Mouse (Mus musculus) spleen, adult 18-20 months (tissue): Measurements from ENCODE around the gene Chchd1.
A peak's percentile ranks its signal among the peaks of the same experiment; 100 is the strongest.
"Not testable (repeated sequence)": the region's sequence is repeated elsewhere in the genome, so short reads cannot be mapped to it uniquely, and the experiment has no call there.

ENCODE experiments used
- DNase-seq, 2 experiments: peaks; one replicate each; pipeline ENCODE4 v3.0.0; 2022; ENCODE audit warnings: mixed read lengths in 2 of 2

The Chchd1 gene

DNA sequence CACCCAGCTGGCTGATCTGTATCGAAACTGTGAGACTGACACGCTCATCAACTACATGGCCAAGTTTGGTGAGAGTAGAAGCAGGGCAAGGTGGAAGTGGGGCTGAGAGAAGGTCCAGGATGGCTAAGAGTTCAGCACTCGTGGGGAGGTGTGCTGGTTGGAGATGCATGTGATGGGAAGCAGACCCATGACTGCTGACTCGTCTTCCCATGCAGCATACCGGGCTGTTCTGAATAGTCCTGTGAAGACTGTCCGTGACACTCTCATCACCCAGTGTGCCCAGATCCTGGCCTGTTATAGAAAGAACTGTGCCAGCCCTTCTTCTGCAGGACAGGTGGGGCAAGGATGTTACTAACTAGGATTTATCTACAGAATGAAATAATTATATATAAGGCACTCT is 11.0 kb upstream of the Chchd1 start:
- no peak for DNase-seq

DNA sequence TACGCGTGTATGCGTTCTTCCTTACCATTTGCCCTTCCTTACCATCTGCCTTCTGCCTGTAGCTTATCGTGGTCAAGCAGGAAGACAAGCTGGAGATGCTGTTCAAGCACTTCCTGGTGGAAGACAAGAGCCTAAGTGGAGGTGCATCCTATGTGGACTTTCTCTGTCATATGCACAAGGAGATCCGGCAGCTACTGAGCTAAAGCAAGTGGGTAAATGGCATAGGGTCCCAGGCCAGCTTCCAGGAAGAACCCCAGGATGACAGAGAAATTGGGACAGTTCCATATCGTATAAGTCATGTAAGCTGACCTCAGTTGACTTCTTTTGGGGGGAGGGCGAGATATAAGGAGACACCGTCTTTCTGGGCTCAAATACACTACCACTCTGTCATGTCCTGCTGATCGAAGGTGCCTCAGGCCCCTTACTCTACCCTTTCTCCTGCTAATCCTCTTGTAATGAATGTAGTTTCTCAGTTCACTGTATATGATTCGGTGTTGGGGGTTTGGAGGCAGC is 9.2 kb upstream of the Chchd1 start:
- DNase-seq = no peak

DNA sequence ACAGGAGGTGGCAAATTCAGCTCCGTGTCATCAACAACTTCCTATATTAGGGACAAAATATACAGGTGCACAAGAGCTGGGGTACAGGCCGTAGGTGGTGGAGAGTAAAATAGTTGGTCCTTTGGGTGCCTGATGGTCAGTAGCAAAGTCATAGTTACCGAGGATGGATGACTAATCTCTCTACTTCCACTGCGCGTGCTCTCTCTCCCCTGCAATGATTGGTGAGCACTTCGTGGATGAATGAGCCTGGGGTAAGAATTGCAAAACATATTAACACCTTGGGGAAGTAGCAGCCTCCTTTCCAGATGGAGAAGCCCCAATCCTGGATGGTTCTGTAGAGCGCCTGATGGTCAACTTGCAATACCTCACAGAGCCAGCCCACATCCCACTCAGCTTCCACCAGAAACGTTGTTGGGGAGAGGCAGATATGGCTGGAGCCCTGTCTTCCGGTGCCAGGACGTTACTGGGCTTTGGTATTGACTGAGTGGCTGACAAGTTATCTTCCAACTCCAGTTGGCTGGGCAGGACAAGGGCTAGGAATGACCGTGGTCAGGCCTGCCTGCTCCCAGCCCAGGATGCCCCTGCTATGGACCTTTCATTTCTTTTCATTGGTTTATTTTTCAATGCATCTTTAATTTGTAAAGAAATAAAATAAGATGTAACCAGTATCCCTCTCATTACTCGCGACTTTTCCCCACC is 8.5 kb upstream of the Chchd1 start:
- DNase-seq = no peak

DNA sequence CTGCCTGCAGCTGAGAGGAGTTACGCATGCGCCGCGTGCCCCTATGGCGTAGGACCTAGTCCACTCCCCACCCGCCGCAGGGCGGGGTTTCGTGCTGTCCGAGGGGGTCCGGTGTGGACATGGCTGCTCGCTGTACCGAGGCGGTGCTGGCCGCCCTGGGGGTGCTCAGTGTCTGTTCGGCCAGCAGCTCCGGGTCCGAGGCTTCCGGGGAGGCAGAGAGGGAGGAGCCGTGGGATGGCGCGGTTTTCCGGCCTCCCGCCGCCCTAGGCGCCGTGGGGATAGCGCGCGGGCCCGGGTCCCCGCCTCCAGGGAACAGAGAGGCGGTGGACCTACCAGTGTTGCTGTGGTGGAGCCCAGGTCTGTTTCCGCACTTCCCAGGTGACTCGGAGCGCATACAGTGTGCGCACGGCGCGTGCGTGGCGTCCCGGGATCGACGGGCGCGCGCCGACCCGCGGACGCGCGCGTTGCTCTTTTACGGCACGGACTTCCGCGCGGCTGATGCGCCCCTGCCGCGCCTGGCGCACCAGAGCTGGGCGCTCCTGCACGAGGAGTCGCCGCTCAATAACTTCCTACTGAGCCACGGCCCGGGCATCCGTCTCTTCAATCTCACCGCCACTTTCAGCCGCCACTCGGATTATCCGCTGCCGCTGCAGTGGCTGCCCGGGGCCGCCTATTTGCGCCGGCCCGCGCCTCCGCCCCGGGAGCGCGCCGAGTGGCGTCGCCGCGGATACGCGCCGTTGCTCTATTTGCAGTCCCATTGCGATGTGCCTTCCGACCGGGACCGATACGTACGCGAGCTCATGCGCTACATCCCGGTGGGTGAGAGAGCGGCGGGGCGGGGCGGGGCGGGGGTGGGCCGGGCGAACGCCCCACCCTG is 7.7 kb upstream of the Chchd1 start, which contains the start of gene Fut11:
Gene Fut11 (plus strand): TSS at position 85 of the 877 bp plus-strand sequence.
- DNase-seq = peak; percentile 75 to 79

DNA sequence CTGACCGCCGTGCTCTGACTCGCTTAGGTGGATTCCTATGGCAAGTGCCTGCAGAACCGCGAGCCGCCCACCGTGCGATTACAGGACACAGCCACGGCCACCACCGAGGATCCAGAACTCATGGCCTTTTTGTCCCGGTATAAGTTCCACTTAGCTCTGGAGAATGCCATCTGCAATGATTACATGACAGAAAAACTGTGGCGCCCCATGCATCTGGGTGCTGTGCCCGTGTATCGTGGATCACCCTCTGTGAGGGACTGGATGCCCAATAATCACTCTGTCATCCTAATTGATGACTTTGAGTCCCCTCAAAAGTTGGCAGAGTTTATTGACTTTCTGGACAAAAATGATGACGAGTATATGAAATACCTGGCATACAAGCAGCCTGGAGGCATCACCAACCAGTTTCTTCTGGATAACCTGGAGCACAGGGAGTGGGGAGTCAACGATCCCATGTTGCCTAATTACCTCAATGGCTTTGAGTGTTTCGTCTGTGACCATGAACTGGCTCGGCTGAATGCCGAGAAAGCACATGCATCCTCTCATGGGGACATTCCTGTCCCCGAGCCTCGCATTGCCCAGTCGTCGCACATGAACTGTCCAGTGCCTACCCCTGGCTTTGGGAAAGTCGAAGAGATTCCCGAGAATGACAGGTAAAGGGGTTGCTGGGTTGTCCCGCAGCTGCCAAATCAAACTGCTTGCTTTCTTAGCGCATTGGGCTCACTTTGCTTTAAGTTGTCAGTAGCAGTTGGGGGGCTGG is 6.9 kb upstream of the Chchd1 start:
- no peak for DNase-seq

DNA sequence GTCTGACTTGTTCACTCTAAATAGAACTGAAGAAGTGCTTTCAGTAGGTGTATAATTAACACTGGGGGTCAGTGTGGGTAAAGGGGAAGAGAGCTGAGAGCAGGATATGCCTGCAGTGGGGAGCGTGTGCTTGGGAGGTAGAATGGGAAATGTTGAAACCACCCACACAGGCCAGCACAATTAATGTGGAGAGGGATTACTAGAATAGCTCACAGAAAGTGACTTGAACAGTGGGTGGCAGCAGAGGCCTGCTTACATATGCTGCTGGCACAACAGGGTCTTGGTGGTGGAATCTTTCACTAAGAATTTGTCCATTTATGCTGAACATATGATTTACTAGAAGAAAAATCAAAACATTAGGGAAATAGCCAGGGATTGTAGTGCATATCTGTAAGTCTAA is 5.8 kb upstream of the Chchd1 start:
- peak in 1 of 2 experiments; percentile 44 for DNase-seq

DNA sequence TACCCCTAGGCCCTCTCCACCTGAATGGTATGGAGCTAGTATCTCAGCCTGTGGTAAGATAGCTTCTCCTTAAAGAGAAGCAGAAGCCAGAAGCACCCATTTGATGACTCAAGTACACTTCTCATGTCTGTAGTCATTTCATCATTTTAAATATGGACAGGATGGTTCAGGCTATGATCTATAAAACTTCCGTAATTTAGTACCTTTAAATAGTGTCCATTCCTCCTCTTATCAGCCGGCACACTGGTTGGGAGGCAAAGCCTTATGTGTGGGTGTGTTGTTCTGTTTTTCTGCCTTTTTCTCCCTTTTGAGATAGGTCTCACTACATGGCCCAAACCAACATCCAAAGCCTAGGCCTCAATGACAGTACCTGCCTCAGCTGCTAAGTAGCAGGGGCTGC is 4.3 kb upstream of the Chchd1 start:
- DNase-seq = no peak

DNA sequence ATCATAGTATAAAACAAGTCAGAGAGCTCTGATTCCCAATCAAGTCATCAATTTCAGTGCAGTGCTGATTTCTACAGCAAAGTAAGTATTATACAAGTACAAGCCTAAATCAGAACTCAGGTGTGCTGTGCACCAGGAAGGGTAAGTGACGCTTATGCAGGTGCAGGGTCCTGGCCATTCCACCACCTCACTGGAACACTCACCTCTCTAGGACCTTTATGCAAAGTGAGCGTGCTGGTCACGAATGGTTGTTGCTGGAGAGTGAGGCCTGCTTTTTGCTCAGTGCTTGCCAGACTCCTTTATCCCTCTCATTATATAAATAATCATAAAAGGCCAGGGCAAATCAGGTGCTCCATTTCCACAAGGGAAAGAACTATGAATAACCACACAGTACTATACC is 2.4 kb upstream of the Chchd1 start:
- no peak for DNase-seq

DNA sequence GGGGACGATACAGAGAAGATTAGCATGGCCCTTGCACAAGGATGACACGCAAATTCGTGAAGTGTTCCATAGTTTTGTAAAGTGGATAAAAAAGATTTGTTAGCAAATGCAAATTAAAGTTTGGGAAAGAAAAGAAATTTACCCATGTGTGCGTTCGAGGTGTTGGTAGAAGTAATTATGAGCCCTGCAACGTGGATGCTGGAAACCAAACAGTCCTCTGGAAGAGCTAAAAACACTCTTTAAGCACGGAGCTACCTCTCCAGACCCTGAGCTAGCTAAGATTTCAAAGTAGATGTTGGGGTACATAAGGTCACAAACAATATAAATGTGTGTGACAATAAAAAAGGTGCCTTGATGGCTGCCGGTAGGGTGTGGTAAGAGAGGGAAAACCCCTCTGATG is 1.3 kb upstream of the Chchd1 start:
- DNase-seq = no peak

DNA sequence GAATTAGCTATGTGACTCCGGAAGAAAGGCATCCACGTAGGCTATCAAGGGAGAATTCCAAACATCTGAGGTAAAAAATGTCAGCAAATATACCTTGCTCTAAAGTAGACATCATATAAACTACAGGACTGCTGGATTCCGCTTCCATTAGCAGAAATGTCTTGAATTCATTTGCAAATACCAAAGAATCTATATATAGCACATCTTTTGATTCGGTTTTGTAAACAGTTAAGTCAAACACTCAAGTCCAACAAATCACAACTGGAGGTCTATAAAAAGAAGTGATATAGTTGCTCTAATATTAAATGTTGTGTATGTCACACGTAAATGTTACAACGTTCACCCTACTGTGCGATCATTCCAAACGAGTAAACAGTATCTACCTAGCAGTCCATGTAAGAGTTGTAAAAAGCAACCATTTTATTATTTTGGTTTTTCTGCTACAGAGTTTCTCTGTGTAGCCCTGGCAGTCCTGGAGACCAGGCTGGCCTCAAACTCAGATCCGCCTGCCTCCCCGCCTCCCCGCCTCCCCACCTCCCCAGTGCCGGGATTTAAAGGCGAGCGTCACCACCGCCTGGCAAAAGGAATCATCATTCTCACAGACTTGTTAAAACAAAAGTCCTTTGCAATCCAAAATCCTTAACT is 588 bp upstream of the Chchd1 start:
- DNase-seq = no peak

DNA sequence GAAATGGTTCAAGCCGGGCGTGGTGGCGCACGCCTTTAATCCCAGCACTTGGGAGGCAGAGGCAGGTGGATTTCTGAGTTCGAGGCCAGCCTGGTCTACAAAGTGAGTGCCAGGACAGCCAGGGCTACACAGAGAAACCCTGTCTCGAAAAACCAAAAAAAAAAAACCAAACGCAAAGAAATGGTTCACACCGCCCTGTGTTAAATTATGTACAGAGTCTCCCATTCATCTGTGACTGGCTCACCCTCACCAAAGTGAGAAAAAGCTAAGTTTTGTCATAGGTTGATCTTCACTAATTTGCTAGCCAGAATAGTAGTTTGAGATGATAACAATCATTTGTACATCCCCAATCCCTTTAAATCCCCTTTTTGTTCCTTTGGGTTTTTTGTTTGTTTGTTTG is 655 bp downstream of the Chchd1 start:
- DNase-seq = not testable (repeated sequence)

DNA sequence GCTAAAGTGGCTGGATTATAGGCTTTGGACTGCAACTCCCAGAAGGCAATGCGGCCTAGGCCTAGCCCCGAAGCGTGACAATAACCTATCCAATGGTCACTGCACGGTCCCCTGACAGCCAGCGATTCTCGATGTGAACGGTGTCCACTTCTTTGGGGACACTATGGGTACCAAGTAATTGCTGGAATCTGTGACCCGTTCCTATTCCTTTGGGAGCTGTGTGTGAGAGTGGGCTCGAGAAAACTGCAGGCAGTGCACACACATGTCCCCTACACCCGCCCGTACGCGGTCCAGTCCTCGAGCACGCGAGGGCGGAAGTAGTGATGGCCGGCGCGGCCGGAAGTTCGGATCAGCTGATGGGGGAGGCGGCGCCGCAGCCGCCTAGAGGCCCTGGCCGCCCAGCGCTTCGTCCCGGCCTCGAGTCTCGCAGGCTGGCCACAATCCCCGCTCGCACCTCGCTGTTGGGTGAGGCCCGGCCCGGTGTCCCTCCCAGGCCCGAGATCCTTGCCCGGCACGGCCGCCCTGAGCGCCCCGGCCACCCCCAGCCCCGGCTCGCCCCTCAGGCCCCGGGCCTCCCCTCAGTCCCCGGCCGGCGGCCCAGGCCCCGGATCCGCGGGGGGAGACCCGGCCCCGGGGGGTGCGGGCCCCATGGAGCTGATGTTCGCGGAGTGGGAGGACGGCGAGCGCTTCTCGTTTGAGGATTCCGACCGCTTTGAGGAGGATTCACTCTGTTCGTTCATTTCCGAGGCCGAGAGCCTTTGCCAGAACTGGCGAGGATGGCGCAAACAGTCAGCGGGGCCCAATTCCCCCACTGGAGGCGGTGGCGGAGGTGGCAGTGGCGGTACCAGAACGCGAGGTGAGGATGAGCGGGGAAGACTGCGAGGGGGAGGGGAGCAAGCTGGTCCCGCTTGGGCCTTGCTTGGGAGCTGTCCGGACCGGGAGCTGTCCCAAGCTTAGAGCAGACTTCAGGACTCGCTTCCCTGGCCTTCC is 4.7 kb downstream of the Chchd1 start, which contains the start of gene Zswim8:
Gene Zswim8 (plus strand): TSS at position 352 of the 990 bp plus-strand sequence.
- DNase-seq = peak; percentile 77 to 82

DNA sequence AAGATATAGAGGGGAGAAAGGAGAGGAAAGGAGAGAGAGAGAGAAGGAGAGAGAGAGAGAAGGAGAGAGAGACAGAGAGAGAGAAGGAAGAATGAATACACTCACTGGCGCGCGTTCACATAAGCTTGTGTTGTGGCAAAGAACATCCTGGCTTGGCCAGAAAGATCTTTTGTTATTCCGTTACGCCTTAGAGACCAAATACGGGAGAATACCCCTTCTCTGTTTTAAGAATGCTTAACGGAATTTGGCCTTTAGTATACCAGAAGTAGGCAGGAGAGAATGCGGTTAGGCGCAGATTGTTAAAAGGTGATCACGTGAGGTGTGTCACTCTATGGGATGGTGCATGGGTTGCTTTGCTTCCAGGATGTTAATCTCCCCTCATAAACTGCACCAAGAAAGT is 5.4 kb downstream of the Chchd1 start:
- no peak for DNase-seq

DNA sequence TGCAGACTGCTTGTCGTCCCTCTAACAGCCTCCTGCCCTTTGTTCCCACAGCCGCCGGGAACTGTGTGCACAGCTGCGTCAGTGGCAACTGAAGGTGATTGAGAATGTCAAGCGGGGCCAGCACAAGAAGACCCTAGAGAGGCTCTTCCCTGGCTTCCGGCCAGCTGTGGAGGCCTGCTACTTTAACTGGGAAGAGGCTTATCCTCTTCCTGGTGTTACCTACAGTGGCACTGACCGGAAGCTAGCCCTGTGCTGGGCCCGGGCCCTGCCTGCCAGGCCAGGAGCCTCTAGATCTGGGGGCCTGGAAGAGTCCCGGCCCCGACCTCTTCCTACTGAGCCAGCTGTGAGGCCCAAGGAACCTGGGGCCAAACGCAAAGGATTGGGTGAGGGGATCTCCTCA is 11.0 kb downstream of the Chchd1 start:
- DNase-seq = no peak

DNA sequence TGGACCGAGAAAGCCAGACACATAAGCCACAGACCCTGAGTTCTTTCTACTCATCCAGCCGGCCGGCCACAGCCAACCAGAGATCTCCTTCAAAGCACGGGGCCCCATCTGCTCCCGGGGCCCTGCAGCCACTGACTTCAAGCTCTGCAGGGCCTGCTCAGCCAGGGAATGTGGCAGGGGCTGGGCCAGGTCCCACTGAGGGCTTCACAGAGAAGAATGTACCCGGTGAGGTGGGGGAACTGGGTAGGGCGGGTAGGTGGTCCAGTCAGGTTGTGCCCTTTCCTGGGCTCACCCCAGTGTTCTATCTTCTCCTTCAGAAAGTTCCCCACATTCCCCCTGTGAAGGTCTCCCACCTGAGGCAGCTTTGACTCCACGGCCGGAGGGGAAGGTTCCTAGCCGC is 15.6 kb downstream of the Chchd1 start:
- no peak for DNase-seq

DNA sequence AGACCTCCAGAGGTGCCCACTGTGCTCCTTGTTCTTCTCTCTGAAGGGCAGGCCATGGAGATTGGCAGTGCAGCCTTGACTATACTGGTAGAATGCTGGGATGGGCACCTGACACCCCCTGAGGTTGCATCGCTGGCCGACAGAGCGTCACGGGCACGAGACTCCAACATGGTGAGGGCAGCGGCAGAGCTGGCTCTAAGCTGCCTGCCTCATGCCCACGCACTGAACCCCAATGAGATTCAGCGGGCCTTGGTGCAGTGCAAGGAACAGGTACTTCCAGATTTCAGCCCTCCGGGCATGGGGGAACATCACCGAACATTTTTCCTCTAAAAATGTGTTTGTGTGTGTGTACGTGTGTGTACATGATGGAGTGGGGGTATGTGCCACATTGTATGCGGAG is 17.0 kb downstream of the Chchd1 start:
- DNase-seq = no peak

DNA sequence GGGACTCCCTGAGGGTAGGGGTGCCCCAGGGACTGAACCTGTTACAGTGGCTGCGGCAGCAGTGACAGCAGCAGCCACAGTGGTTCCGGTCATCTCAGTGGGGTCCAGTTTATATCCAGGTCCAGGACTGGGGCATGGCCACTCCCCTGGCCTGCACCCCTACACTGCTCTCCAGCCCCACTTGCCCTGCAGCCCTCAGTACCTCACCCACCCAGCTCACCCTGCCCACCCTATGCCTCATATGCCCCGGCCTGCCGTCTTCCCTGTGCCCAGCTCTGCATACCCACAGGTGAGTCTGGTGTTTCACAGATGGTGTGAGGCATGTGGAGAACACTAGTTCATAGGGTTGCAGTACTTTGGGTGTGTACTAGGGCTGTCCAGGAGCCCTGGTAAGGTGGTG is 18.6 kb downstream of the Chchd1 start:
- DNase-seq = no peak

DNA sequence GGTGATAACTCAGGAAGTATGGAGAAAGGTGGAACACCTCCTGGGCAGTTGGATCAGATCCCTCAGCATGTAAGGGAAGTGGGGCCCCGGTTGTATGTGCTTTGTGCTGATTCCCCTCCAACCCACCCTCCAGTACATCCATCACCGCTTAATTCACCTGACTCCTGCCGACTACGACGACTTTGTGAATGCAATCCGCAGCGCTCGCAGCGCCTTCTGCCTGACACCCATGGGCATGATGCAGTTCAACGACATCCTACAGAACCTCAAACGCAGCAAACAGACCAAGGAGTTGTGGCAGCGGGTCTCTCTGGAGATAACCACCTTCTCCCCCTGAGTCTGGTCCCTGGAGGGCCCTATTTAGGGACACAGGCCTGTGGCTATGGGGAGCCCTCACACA is 20.2 kb downstream of the Chchd1 start:
- DNase-seq = no peak

DNA sequence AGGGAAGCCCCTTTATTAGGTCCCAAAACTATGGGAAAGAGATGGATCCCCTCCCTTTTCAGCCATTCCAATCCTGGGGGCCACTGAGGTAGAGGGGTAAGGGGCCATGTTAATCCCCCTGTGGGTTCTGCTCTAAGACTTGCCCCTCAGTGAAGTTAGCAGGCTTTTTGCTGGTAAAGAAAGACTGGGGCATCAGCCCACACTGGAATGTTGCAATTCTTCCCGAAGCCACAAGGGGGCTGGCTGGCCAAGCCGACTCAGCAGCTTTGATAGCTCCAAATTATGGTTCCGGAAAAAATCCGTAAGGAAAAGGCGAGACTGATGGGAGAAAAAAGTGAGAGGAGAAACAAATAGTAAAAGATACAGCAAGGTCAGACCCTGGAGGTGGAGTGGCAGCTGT is 21.2 kb downstream of the Chchd1 start:
- DNase-seq = peak in 1 of 2 experiments; percentile 48

DNA sequence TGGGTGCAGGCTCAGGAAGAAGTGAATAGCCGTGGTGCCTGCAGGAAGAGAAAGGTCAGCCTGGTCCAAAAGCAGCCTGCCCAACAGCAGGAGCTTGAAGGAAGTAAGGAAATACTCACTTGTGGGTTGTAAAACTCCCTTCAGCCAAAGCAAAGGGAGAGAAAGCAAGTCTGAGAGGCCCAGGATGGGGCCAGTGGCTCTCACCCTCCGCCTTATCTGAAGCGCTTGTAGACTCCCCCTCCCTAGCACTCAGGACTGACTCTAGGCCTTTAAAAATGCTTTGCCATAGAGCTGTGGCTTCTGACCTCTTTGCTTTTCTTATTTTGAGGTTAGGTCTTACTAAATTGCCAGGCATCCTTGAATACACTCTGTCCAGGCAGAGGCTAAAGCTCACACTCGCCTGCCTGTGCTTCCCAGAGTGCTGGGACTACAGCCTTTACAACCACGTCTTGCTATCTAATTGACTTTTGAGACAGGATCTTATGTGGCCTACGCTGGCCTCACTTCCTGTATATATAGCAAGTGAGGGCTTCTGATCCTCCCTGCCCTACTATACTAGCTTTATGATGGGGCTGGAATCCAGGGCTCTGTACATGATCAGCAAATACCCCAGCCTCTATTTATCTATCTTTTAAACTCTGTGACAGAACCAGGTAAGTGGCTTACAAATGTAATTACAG is 23.0 kb downstream of the Chchd1 start:
- DNase-seq = no peak

DNA sequence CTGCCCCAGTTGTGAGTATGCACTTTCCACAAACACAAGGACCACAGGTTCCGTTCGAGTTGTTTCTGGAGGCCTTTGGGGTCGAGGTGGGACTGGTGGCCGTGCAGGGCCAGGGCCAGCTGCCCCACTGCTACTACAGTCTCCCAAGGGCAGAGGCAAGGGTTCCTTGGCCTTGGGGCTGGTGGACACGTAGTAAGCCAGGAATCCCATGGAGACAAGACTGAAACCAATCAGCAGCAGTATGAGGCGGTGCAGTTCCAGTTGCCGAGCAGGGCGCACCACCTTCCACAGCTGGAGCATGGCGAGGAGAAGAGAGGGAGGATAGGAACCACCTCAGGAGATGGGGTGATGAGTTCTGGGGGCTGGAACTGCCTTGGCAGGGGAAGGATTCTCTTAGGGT is 27.1 kb downstream of the Chchd1 start:
- no peak for DNase-seq
